Mouse (Mus musculus) embryonic facial prominence, embryonic 15.5 days (tissue): Measurements from ENCODE around the gene Cdyl. TPM values are rescaled to one million over a fixed set of nuclear protein-coding genes. Genes with fewer than 3 reads are reported as not detected.

ENCODE experiments used
- ATAC-seq: fragments of 200-750 bp; cut with Nextera tagmentation; 2 replicates; pipeline ENCODE4 v1.8.0; 2017; ENCODE audit warnings: low read depth, moderate TSS enrichment; ENCODE audit not compliant: insufficient number of reproducible peaks, low FRiP score, low TSS enrichment
- H3K27ac ChIP-seq: fragments of 300-500 bp; sonication (generic); replicated peaks from 2 replicates; pipeline ENCODE4 v1.5.1; 2015; ENCODE audit warnings: mild to moderate bottlenecking, inconsistent platforms
- H3K27me3 ChIP-seq: fragments of 300-500 bp; sonication (generic); 2 replicates; pipeline ENCODE4 v1.6.1; 2015; ENCODE audit warnings: inconsistent platforms
- H3K36me3 ChIP-seq: fragments of 300-500 bp; sonication (generic); 2 replicates; pipeline ENCODE4 v1.6.1; 2015; ENCODE audit warnings: mild to moderate bottlenecking, inconsistent platforms
- H3K4me1 ChIP-seq: fragments of 300-500 bp; sonication (generic); 2 replicates; pipeline ENCODE4 v1.6.1; 2015; ENCODE audit warnings: inconsistent platforms
- H3K4me2 ChIP-seq: fragments of 300-500 bp; sonication (generic); replicated peaks from 2 replicates; pipeline ENCODE4 v1.6.1; 2015; ENCODE audit warnings: mild to moderate bottlenecking, inconsistent platforms
- H3K4me3 ChIP-seq: fragments of 300-500 bp; sonication (generic); replicated peaks from 2 replicates; pipeline ENCODE4 v1.5.1; 2015; ENCODE audit warnings: mild to moderate bottlenecking, inconsistent platforms
- H3K9ac ChIP-seq: fragments of 300-500 bp; sonication (generic); 2 replicates; pipeline ENCODE4 v1.6.1; 2015; ENCODE audit warnings: inconsistent platforms
- H3K9me3 ChIP-seq: fragments of 300-500 bp; sonication (generic); replicated peaks from 2 replicates; pipeline ENCODE4 v1.6.1; 2016; ENCODE audit warnings: inconsistent platforms
- WGBS: fragments of 180-500 bp; shearing (Covaris S2); methylation state at CpG from one replicate; pipeline ENCODE4 v1.1.7; 2015; 5-methylcytosine and 5-hydroxymethylcytosine counted together
- polyA plus RNA-seq: library from polyadenylated mRNA; unstranded; fragments of >200 nt; fragmentation: Nextera tagmentation; extraction: Ambion mirVana; gene quantifications from 2 replicates; pipeline ENCODE4 v1.2.1, GENCODE M21; 2015

Cdyl gene
- polyA plus RNA-seq, 1 experiment from 2014 or later: 13.5 TPM

DNA sequence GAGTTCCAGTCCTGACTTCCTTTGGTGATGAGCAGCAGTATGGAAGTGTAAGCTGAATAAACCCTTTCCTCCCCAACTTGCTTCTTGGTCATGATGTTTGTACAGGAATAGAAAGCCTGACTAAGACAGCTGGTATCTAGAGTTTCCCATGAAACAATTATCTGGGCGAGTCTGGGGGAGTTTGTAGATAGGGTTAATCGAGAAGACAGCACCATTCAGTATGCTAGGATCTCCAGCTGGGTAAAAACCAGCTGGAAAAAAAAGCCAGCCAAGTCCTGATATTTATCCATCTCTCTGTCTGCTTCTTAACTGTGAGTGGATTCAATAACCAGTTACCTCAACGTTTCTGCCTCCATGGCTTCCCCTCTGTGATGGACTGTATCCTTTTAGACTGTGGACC, 104.9 kb downstream of the Cdyl start:
- no peak overlapping the region for H3K4me2 ChIP-seq
- no peaks in the 10 kb centered on the region for H3K9me3 ChIP-seq
- no peaks in the 10 kb centered on the region for H3K27me3 ChIP-seq
- H3K36me3 ChIP-seq: no peaks in the 10 kb centered on the region
- H3K4me1 ChIP-seq: peaks cover 12% of the 10 kb centered on the region
- no peak overlapping the region for H3K27ac ChIP-seq
- WGBS: 54% methylated on average over 3 of the region's 3 CpGs
- no peak overlapping the region for H3K4me3 ChIP-seq
- ATAC-seq: no peak
- H3K9ac ChIP-seq: no peak overlapping the region

DNA sequence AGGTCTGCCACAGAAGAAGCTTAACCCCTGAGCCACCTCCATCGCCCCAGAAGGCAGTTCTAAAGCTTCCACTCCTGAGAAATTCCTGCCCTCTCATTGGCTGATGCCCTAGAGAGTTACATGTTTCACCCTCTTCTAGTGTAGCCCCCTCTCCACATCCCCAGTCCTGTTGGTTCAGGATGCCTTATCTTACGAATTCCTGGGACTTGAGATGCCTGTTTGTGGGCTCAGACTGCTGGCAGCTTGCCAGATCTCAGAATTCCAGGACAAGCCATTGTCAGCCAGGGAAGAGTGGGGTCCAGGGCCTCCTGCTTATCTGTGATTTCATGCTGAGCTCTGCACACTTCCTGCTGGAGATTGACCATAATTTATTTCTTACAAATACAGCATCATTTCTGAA, 106.2 kb downstream of the Cdyl start:
- WGBS: 24% methylated on average over 2 of the region's 2 CpGs
- Histone ChIP-seq H3K9ac (no peak overlapping the region), H3K4me2 (no peak overlapping the region), H3K4me3 (no peak overlapping the region), H3K9me3 (no peaks in the 10 kb centered on the region), H3K36me3 (no peaks in the 10 kb centered on the region), H3K27me3 (no peaks in the 10 kb centered on the region), H3K27ac (no peak overlapping the region), H3K4me1 (peaks cover 21% of the 10 kb centered on the region)
- no peak for ATAC-seq

DNA sequence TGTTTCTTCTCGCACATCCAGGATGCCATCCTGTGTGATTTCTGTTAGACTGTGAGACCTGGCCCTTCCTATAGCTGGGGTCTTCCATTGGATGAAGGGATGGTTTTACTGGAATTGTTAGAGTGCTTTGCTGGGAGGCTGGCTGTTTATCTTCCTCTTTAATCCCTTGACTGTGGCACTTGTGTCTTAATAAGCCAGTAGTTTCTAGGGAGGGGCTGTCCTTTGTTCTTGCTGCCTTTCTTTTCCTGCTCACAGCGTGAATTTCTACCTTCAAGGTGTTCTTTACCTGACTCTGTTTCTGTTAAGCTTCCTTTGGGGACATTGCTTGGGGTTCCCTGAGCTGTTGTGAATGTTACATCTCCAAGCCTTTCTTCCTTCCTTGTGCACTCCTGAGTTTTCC, 110.0 kb downstream of the Cdyl start:
- H3K9me3 ChIP-seq: no peaks in the 10 kb centered on the region
- no peak overlapping the region for H3K4me3 ChIP-seq
- H3K27ac ChIP-seq: no peak overlapping the region
- no peaks in the 10 kb centered on the region for H3K36me3 ChIP-seq
- no peak overlapping the region for H3K4me2 ChIP-seq
- no peak overlapping the region for H3K9ac ChIP-seq
- H3K27me3 ChIP-seq: no peaks in the 10 kb centered on the region
- 64% methylated on average over 2 of the region's 2 CpGs for WGBS
- no peak for ATAC-seq
- peaks cover 21% of the 10 kb centered on the region for H3K4me1 ChIP-seq

DNA sequence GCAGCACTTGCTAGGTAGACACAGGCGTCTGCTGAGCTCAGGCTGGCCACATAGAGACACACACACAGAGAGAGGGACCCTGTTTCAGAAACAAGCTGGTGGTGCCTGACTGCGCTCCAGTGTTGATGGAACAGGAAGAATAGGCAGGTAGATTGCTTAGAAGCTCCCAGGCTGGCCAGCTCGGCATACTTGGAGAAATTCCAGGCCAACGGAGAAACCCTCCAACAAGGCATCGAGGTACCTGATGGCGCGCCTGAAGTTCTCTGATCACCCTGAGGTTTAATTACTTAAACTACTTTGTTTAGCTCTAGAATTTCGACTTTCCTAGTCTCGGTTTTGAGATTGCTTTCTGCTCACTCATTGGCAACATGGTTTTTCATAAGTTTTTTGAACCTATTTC, 110.8 kb downstream of the Cdyl start:
- 79% methylated on average over 9 of the region's 9 CpGs for whole genome bisulfite sequencing
- no peak overlapping the region for H3K4me2 ChIP-seq
- H3K9ac ChIP-seq: no peak overlapping the region
- H3K27ac ChIP-seq: no peak overlapping the region
- H3K4me1 ChIP-seq: peaks cover 14% of the 10 kb centered on the region
- H3K27me3 ChIP-seq: no peaks in the 10 kb centered on the region
- ATAC-seq: no peak
- no peaks in the 10 kb centered on the region for H3K9me3 ChIP-seq
- H3K4me3 ChIP-seq: no peak overlapping the region
- no peaks in the 10 kb centered on the region for H3K36me3 ChIP-seq

DNA sequence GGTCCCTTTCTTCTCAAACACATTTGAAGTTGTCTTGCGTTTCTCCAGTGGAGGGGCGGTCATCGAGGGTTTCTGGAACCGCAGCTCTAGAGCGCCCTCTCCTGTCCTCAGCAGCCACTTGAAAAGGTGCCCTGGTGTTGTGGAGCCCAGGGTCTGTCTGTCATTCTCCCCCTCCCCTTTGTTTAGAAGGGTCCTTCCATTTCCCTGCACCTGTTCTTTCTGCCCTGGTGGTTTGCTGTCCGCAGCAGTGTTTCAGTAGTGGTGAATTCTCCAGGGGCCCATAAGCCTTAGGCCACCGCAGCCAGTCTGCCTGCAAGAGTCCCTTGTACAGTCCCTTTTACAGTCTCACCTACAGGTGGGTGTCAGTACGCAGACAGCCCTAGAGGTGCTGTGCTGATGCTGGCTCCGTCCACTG, 112.3 kb downstream of the Cdyl start:
- H3K9ac ChIP-seq: no peak overlapping the region
- peaks cover 15% of the 10 kb centered on the region for H3K4me1 ChIP-seq
- WGBS: 70% methylated on average over 9 of the region's 9 CpGs
- no peak overlapping the region for H3K4me3 ChIP-seq
- no peak overlapping the region for H3K27ac ChIP-seq
- H3K27me3 ChIP-seq: no peaks in the 10 kb centered on the region
- no peak overlapping the region for H3K4me2 ChIP-seq
- no peaks in the 10 kb centered on the region for H3K36me3 ChIP-seq
- no peaks in the 10 kb centered on the region for H3K9me3 ChIP-seq
- no peak for ATAC-seq

DNA sequence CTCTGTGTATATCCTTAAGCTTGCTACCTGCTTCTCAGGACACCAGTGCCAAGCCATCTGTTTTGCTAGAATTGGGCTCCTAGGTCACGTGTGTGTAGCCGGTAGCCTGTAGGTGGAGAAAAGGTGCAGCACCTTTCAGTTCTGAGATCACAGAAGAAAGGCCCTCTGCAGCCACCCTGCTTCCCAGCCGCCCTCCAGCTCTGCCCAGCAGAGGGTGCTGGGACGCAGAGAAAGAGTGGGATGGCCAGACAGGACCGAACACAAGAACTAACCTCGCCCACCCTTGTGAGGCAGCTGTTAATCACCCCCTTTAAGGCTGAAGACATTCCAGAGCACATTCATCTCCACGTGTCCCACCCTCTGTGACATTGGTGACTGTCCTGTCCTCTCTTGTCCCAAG, 114.1 kb downstream of the Cdyl start:
- no peak overlapping the region for H3K4me3 ChIP-seq
- H3K36me3 ChIP-seq: no peaks in the 10 kb centered on the region
- no peak overlapping the region for H3K27ac ChIP-seq
- H3K27me3 ChIP-seq: no peaks in the 10 kb centered on the region
- peaks cover 15% of the 10 kb centered on the region for H3K4me1 ChIP-seq
- H3K9me3 ChIP-seq: no peaks in the 10 kb centered on the region
- no peak for ATAC-seq
- H3K4me2 ChIP-seq: no peak overlapping the region
- no peak overlapping the region for H3K9ac ChIP-seq
- 53% methylated on average over 7 of the region's 7 CpGs for WGBS

DNA sequence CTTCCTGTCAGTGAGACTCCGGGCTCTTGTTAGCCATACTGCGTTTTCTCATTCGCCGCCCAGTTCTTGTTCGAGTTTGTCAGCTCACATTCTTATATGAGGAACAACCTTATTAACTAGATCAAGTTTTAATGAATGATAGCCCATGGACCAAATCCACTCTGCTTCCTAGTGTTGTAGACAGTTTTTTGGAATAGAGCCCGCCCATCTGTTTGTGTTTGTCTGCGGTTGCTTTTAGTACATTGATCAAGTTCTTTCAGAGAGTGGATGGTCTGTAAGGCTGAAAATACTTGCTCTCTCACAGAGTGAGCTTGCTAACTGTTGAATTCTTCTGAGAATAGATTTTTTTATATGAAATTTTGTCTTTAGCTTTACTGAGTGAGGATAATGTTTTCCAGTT, 116.5 kb downstream of the Cdyl start:
- H3K27me3 ChIP-seq: no peaks in the 10 kb centered on the region
- H3K4me3 ChIP-seq: no peak overlapping the region
- H3K4me2 ChIP-seq: no peak overlapping the region
- peaks cover 8% of the 10 kb centered on the region for H3K4me1 ChIP-seq
- H3K9me3 ChIP-seq: no peaks in the 10 kb centered on the region
- no peak overlapping the region for H3K9ac ChIP-seq
- 68% methylated on average over 7 of the region's 7 CpGs for WGBS
- H3K36me3 ChIP-seq: no peaks in the 10 kb centered on the region
- ATAC-seq: no peak; the same call in 1 of the 2 replicates
- H3K27ac ChIP-seq: 0 out of 2 replicates have a peak overlapping the region, but pooled peaks have one; percentile 53

DNA sequence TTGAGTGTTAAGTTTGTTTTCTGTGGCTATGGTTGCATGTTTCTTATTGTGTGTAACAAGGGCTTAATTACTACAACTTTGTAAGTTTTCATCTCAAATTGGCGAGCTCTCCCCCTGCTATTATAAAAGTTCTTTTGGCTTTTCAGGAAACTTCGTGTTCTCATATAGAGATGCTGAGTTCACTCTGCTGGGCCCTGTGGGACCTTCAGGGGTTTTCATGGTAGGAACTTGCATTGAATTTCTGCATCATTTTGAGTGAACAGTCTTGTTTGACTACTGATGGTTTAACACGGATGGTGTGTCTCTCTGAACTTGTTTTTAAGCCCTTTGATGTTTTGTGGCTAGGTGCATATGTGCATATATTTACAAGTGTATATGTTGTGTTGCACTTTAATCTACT, 121.1 kb downstream of the Cdyl start:
- Histone ChIP-seq H3K4me3 (no peak overlapping the region), H3K36me3 (no peaks in the 10 kb centered on the region), H3K9me3 (no peaks in the 10 kb centered on the region), H3K4me2 (no peak overlapping the region), H3K27me3 (no peaks in the 10 kb centered on the region), H3K4me1 (peaks cover 22% of the 10 kb centered on the region), H3K27ac (no peak overlapping the region), H3K9ac (no peak overlapping the region)
- 53% methylated on average over 3 of the region's 3 CpGs for WGBS
- ATAC-seq: no peak

DNA sequence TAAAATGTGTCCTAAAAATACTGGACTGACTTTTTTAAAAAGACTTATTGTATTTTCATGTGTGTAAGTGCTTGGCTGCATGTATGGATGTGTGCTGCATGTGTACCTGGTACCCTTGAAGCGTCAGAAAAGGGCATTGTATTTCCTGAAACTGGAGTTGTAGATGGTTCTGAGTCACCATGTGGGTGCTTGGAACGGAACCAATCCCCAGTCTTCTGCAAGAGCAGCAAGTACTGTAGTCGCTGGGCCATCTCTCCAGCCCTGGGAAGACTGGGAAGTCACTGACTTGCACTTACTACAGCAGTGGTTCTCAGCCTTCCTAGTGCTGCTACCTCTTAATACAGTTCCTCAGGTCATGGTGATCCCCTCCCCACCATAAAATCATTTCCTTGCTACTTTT, 122.1 kb downstream of the Cdyl start:
- WGBS: 64% methylated on average over 3 of the region's 3 CpGs

DNA sequence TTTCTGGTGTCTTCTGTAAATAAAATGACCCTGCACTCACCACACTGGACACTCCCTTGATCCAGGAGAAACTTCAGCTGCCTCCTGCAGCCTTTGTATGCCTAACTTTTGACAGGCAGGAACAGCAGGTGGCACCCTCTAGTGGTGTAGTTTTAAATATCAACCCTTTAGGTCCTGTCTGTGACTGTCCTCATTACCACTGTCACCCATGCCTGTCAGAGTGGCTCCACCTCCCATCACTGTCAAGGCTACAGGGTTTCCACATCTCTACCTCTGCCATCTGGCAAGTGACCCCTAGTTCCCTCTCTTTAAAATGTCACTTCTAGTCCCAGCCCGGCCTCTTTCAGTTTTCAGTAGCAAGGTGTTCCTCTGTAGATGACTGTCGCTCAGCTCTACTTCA, 123.3 kb downstream of the Cdyl start:
- no peak for ATAC-seq

More for the DNA sequence above, 122.1 kb downstream of the Cdyl start:
- Histone ChIP-seq H3K9ac (no peak overlapping the region), H3K27ac (no peak overlapping the region), H3K4me3 (no peak overlapping the region), H3K27me3 (no peaks in the 10 kb centered on the region), H3K36me3 (no peaks in the 10 kb centered on the region), H3K9me3 (no peaks in the 10 kb centered on the region), H3K4me2 (no peak overlapping the region), H3K4me1 (peaks cover 18% of the 10 kb centered on the region)
- ATAC-seq: no peak

DNA sequence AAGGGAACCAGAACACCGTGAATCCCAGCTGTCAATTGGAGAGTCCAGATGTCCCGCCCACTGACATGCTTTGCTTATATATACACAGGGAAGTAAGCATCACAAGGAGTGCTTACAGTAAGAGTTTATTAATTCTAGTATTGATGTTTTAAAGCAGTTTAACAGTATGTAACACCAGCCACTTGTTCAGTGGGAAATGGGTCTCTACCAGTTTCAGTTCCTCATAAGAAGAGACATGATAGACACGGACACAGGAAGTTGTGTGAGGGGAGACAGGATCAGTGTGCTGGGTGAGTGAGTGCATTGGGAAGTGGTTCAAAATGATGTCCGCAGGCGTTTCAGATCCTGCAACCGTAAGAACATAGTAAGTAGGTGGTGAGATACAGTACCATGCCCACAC, 123.9 kb downstream of the Cdyl start:
- H3K9me3 ChIP-seq: no peaks in the 10 kb centered on the region
- no peaks in the 10 kb centered on the region for H3K36me3 ChIP-seq
- H3K27ac ChIP-seq: no peak overlapping the region
- H3K4me1 ChIP-seq: peaks cover 18% of the 10 kb centered on the region
- H3K4me3 ChIP-seq: no peak overlapping the region
- H3K9ac ChIP-seq: no peak overlapping the region
- ATAC-seq: no peak
- H3K4me2 ChIP-seq: no peak overlapping the region
- no peaks in the 10 kb centered on the region for H3K27me3 ChIP-seq
- WGBS: 80% methylated on average over 6 of the region's 6 CpGs

More for the DNA sequence above, 123.3 kb downstream of the Cdyl start:
- Histone ChIP-seq H3K27me3 (no peaks in the 10 kb centered on the region), H3K4me2 (no peak overlapping the region), H3K4me3 (no peak overlapping the region), H3K9me3 (no peaks in the 10 kb centered on the region), H3K9ac (no peak overlapping the region), H3K4me1 (peaks cover 18% of the 10 kb centered on the region), H3K27ac (no peak overlapping the region), H3K36me3 (no peaks in the 10 kb centered on the region)
- WGBS: 76% methylated on average over 2 of the region's 2 CpGs

DNA sequence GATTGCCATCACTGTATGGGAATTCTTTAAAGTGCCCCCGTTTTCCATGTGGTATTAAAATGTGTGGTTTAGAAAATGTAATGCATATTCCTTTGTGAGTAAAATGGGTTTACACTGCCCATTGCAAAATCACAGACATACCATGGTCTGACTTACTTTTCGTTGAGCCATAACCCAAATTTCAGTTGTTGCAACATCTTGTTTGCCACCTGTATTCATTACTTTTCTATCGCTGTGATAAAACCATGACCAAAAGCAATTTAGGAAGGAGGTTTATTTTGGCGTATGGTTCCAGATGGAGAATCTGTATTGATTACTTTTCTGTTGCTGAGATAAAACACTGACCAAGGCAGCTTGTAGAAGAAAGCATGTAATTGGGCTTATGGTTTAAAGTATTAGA, 124.6 kb downstream of the Cdyl start:
- 78% methylated on average over 4 of the region's 4 CpGs for WGBS
- Histone ChIP-seq H3K4me1 (peaks cover 18% of the 10 kb centered on the region), H3K27me3 (no peaks in the 10 kb centered on the region), H3K4me3 (no peak overlapping the region), H3K9ac (no peak overlapping the region), H3K9me3 (no peaks in the 10 kb centered on the region), H3K36me3 (no peaks in the 10 kb centered on the region), H3K4me2 (no peak overlapping the region), H3K27ac (no peak overlapping the region)
- ATAC-seq: no peak
